Mouse (Mus musculus): ENCODE results near the gene Tnrc18. TPM values are rescaled to one million over a fixed set of nuclear protein-coding genes. Genes with fewer than 3 reads are reported as not detected.
"Not testable (repeated sequence)": the region's sequence is repeated elsewhere in the genome, so short reads cannot be mapped to it uniquely, and the experiment has no call there.

Gene Tnrc18
- polyA plus RNA-seq, 1 experiment, result 29.3 TPM

GRCm38 (mm10) chr5:142850476-142850875, 33.0 kb upstream of the Tnrc18 start:
- H3K4me3 ChIP-seq (replicated peaks; ENCODE audit: insufficient read depth, low read depth, low read length), result no peak overlapping the region
- DNase-seq, result no peak
- no peaks in the 10 kb centered on the region; the same call in 1 of the 2 replicates for H3K27me3 ChIP-seq (ENCODE audit: control insufficient read depth, insufficient read depth, low read length)
- TF ChIP-seq POLR2A (IDR thresholded peaks at IDR 0.05; ENCODE audit: borderline replicate concordance, insufficient read depth, low read length) (no peak), CTCF (IDR thresholded peaks at IDR 0.05; ENCODE audit: borderline replicate concordance, insufficient read depth, low read depth, low read length) (no peak)
- no peaks in the 10 kb centered on the region for H3K4me1 ChIP-seq (ENCODE audit: control insufficient read depth, insufficient read depth, low read length)
- no peak overlapping the region for H3K27ac ChIP-seq (ENCODE audit: insufficient read depth, low read length)
- 89% methylated on average over 9 of the region's 9 CpGs for WGBS

GRCm38 (mm10) chr5:142848911-142849310, 31.4 kb upstream of the Tnrc18 start:
- TF ChIP-seq POLR2A (IDR thresholded peaks at IDR 0.05; ENCODE audit: borderline replicate concordance, insufficient read depth, low read length) (no peak), CTCF (IDR thresholded peaks at IDR 0.05; ENCODE audit: borderline replicate concordance, insufficient read depth, low read depth, low read length) (no peak)
- H3K27ac ChIP-seq (ENCODE audit: insufficient read depth, low read length), result no peak overlapping the region
- no peak for DNase-seq
- H3K27me3 ChIP-seq (ENCODE audit: control insufficient read depth, insufficient read depth, low read length), result no peaks in the 10 kb centered on the region; the same call in 1 of the 2 replicates
- H3K4me3 ChIP-seq (replicated peaks; ENCODE audit: insufficient read depth, low read depth, low read length), result no peak overlapping the region
- 97% methylated on average over 7 of the region's 7 CpGs for WGBS
- no peaks in the 10 kb centered on the region for H3K4me1 ChIP-seq (ENCODE audit: control insufficient read depth, insufficient read depth, low read length)

- TF ChIP-seq POLR2A (IDR thresholded peaks at IDR 0.05; ENCODE audit: borderline replicate concordance, insufficient read depth, low read length) (no peak), CTCF (IDR thresholded peaks at IDR 0.05; ENCODE audit: borderline replicate concordance, insufficient read depth, low read depth, low read length) (no peak)
- Histone ChIP-seq H3K27me3 (ENCODE audit: control insufficient read depth, insufficient read depth, low read length) (no peaks in the 10 kb centered on the region; the same call in 1 of the 2 replicates), H3K4me1 (ENCODE audit: control insufficient read depth, insufficient read depth, low read length) (no peaks in the 10 kb centered on the region), H3K4me3 (replicated peaks; ENCODE audit: insufficient read depth, low read depth, low read length) (no peak overlapping the region), H3K27ac (ENCODE audit: insufficient read depth, low read length) (no peak overlapping the region)
- no peak for DNase-seq
- WGBS, result 49% methylated on average over 3 of the region's 3 CpGs
Measured at GRCm38 (mm10) chr5:142848149-142848548, 30.7 kb upstream of the Tnrc18 start.

- TF ChIP-seq POLR2A (IDR thresholded peaks at IDR 0.05; ENCODE audit: borderline replicate concordance, insufficient read depth, low read length), result no peak
- TF ChIP-seq CTCF (IDR thresholded peaks at IDR 0.05; ENCODE audit: borderline replicate concordance, insufficient read depth, low read depth, low read length), result peak; percentile 55; the same call in 1 of the 2 replicates
- Histone ChIP-seq H3K27ac (ENCODE audit: insufficient read depth, low read length) (no peak overlapping the region), H3K4me1 (ENCODE audit: control insufficient read depth, insufficient read depth, low read length) (no peaks in the 10 kb centered on the region), H3K4me3 (replicated peaks; ENCODE audit: insufficient read depth, low read depth, low read length) (no peak overlapping the region), H3K27me3 (ENCODE audit: control insufficient read depth, insufficient read depth, low read length) (no peaks in the 10 kb centered on the region)
- no peak for DNase-seq
- WGBS, result 54% methylated on average over 8 of the region's 8 CpGs
Measured at GRCm38 (mm10) chr5:142844467-142844866, 27.0 kb upstream of the Tnrc18 start.

GRCm38 (mm10) chr5:142842137-142842642, 24.7 kb upstream of the Tnrc18 start:
- no peaks in the 10 kb centered on the region for H3K4me1 ChIP-seq (ENCODE audit: control insufficient read depth, insufficient read depth, low read length)
- 28% methylated on average over 7 of the region's 7 CpGs for WGBS
- no peak overlapping the region for H3K4me3 ChIP-seq (replicated peaks; ENCODE audit: insufficient read depth, low read depth, low read length)
- TF ChIP-seq POLR2A (IDR thresholded peaks at IDR 0.05; ENCODE audit: borderline replicate concordance, insufficient read depth, low read length) (no peak), CTCF (IDR thresholded peaks at IDR 0.05; ENCODE audit: borderline replicate concordance, insufficient read depth, low read depth, low read length) (peak; percentile 70)
- DNase-seq, result peak; percentile 41 to 50
- no peaks in the 10 kb centered on the region for H3K27me3 ChIP-seq (ENCODE audit: control insufficient read depth, insufficient read depth, low read length)
- H3K27ac ChIP-seq (ENCODE audit: insufficient read depth, low read length), result no peak overlapping the region

GRCm38 (mm10) chr5:142841372-142842136, 24.1 kb upstream of the Tnrc18 start:
- 85% methylated on average over 8 of the region's 8 CpGs for WGBS
- no peak overlapping the region for H3K27ac ChIP-seq (ENCODE audit: insufficient read depth, low read length)

GRCm38 (mm10) chr5:142837427-142837826, 20.0 kb upstream of the Tnrc18 start:
- not testable (repeated sequence) for H3K27ac ChIP-seq (ENCODE audit: insufficient read depth, low read length); H3K27me3 ChIP-seq (ENCODE audit: control insufficient read depth, insufficient read depth, low read length); H3K4me3 ChIP-seq (replicated peaks; ENCODE audit: insufficient read depth, low read depth, low read length); DNase-seq; H3K4me1 ChIP-seq (ENCODE audit: control insufficient read depth, insufficient read depth, low read length)
- WGBS, result 97% methylated on average over 2 of the region's 2 CpGs

More at GRCm38 (mm10) chr5:142841372-142842136, 24.1 kb upstream of the Tnrc18 start:
- no peaks in the 10 kb centered on the region for H3K27me3 ChIP-seq (ENCODE audit: control insufficient read depth, insufficient read depth, low read length)
- H3K4me3 ChIP-seq (replicated peaks; ENCODE audit: insufficient read depth, low read depth, low read length), result no peak overlapping the region
- TF ChIP-seq CTCF (IDR thresholded peaks at IDR 0.05; ENCODE audit: borderline replicate concordance, insufficient read depth, low read depth, low read length), result no peak
- no peak for TF ChIP-seq POLR2A (IDR thresholded peaks at IDR 0.05; ENCODE audit: borderline replicate concordance, insufficient read depth, low read length)
- no peaks in the 10 kb centered on the region for H3K4me1 ChIP-seq (ENCODE audit: control insufficient read depth, insufficient read depth, low read length)
- no peak for DNase-seq

GRCm38 (mm10) chr5:142836891-142837290, 19.4 kb upstream of the Tnrc18 start:
- H3K4me1 ChIP-seq (ENCODE audit: control insufficient read depth, insufficient read depth, low read length), result no peaks in the 10 kb centered on the region
- WGBS, result 80% methylated on average over 6 of the region's 6 CpGs
- H3K27me3 ChIP-seq (ENCODE audit: control insufficient read depth, insufficient read depth, low read length), result no peaks in the 10 kb centered on the region
- H3K27ac ChIP-seq (ENCODE audit: insufficient read depth, low read length), result no peak overlapping the region
- no peak for DNase-seq
- TF ChIP-seq CTCF (IDR thresholded peaks at IDR 0.05; ENCODE audit: borderline replicate concordance, insufficient read depth, low read depth, low read length) (no peak), POLR2A (IDR thresholded peaks at IDR 0.05; ENCODE audit: borderline replicate concordance, insufficient read depth, low read length) (no peak)
- no peak overlapping the region for H3K4me3 ChIP-seq (replicated peaks; ENCODE audit: insufficient read depth, low read depth, low read length)
